Mouse (Mus musculus) left cerebral cortex, postnatal 14 days (tissue): ENCODE data around the gene D430019H16Rik. TPM values are rescaled to one million over a fixed set of nuclear protein-coding genes. Genes with fewer than 3 reads are reported as not detected.

Experiments
- DNase-seq, 2 experiments: peaks; one replicate each; pipeline ENCODE4 v3.0.0; 2021 to 2022; ENCODE audit warnings: low spot score in 2 of 2, mixed read lengths in 1 of 2
- intact Hi-C: fragments of 180-260 bp; cut with DNase I; formaldehyde crosslinking; loops from one replicate; pipeline ENCODE4 v1.15.1; 2025
- total RNA-seq, 2 experiments: library from RNA; stranded (reverse); gene quantifications; 2 replicates each; pipeline ENCODE4 v1.2.3; 2021

Gene D430019H16Rik
- total RNA-seq, 2 experiments from 2014 or later: 118 to 121 TPM

GRCm38 (mm10) chr12:105526186-105526585 is 72.5 kb downstream of the D430019H16Rik start:
- no peak for DNase-seq
- intact Hi-C loops: no loop called here

- intact Hi-C loops: no loop called here
- peak; percentile 40 to 64 for DNase-seq
Observed at GRCm38 (mm10) chr12:105526829-105527228, 73.2 kb downstream of the D430019H16Rik start.

- DNase-seq: no peak
- intact Hi-C loops: no loop called here
Observed at GRCm38 (mm10) chr12:105529545-105529944, 75.9 kb downstream of the D430019H16Rik start.

GRCm38 (mm10) chr12:105531724-105532371 is 78.2 kb downstream of the D430019H16Rik start:
- intact Hi-C loops: no loop called here
- no peak for DNase-seq

GRCm38 (mm10) chr12:105534842-105535241 is 81.2 kb downstream of the D430019H16Rik start:
- intact Hi-C loops: no loop called here
- no peak for DNase-seq

- intact Hi-C loops: no loop called here
- no peak for DNase-seq
Observed at GRCm38 (mm10) chr12:105535968-105536760, 82.5 kb downstream of the D430019H16Rik start.

GRCm38 (mm10) chr12:105537162-105537561 is 83.5 kb downstream of the D430019H16Rik start:
- no peak for DNase-seq
- intact Hi-C loops: no loop called here

- intact Hi-C loops: no loop called here
- DNase-seq: no peak
Observed at GRCm38 (mm10) chr12:105539649-105540048, 86.0 kb downstream of the D430019H16Rik start.

- DNase-seq: peak in 1 of 2 experiments; percentile 40
- intact Hi-C loops: no loop called here
Observed at GRCm38 (mm10) chr12:105541590-105542402, 88.1 kb downstream of the D430019H16Rik start.

GRCm38 (mm10) chr12:105542513-105542912 is 88.9 kb downstream of the D430019H16Rik start:
- no peak for DNase-seq
- intact Hi-C loops: no loop called here

Other genes starting within 250 kb of the D430019H16Rik start
- not detected for gene Tcl1, start 231.1 kb upstream of the D430019H16Rik start, total RNA-seq
- 10 to 100 TPM; 11.8 to 15.6 TPM for gene Tunar, start 120.0 kb upstream of the D430019H16Rik start, total RNA-seq
- under 1 TPM; 0.19 to 0.64 TPM for gene Bdkrb2, start 109.4 kb downstream of the D430019H16Rik start, total RNA-seq
- gene Bdkrb1, start 149.2 kb downstream of the D430019H16Rik start, total RNA-seq: not detected
- gene Gskip, start 231.0 kb downstream of the D430019H16Rik start, total RNA-seq: 10 to 100 TPM; 16.2 to 17.5 TPM
- gene Atg2b, start 231.4 kb downstream of the D430019H16Rik start, total RNA-seq: 10 to 100 TPM; 44.5 to 44.8 TPM